Mouse (Mus musculus) midbrain, postnatal 0 days (tissue): ENCODE data around the gene Rnft2. TPM values are rescaled to one million over a fixed set of nuclear protein-coding genes. Genes with fewer than 3 reads are reported as not detected.

Source experiments
- ATAC-seq: fragments of 200-750 bp; cut with Nextera tagmentation; 2 replicates; pipeline ENCODE4 v1.8.0; 2017; ENCODE audit warnings: moderate number of reproducible peaks, mild to moderate bottlenecking, moderate TSS enrichment, moderate library complexity; ENCODE audit not compliant: low FRiP score
- DNase-seq: peaks from one replicate; pipeline ENCODE4 v3.0.0-alpha.2; 2015; ENCODE audit warnings: low spot score
- H3K27ac ChIP-seq: fragments of 300-500 bp; sonication (generic); 2 replicates; pipeline ENCODE4 v1.5.1; 2014; ENCODE audit warnings: low read depth, mild to moderate bottlenecking, low read length, mixed read lengths
- H3K27me3 ChIP-seq: fragments of 300-500 bp; sonication (generic); 2 replicates; pipeline ENCODE4 v1.6.1; 2014; ENCODE audit warnings: low read length, control low read depth, mixed read lengths; ENCODE audit not compliant: insufficient read depth
- H3K36me3 ChIP-seq: fragments of 300-500 bp; sonication (generic); 2 replicates; pipeline ENCODE4 v1.6.1; 2014; ENCODE audit warnings: low read length, control low read depth, mixed read lengths; ENCODE audit not compliant: insufficient read depth
- H3K4me1 ChIP-seq: fragments of 300-500 bp; sonication (generic); 2 replicates; pipeline ENCODE4 v1.6.1; 2014; ENCODE audit warnings: mild to moderate bottlenecking, control low read depth, antibody characterized with exemption, low read length, mixed read lengths; ENCODE audit not compliant: insufficient read depth
- H3K4me2 ChIP-seq: fragments of 300-500 bp; sonication (generic); 2 replicates; pipeline ENCODE4 v1.6.1; 2014; ENCODE audit warnings: low read depth, mild to moderate bottlenecking, low read length, mixed read lengths; ENCODE audit not compliant: poor library complexity, severe bottlenecking
- H3K4me3 ChIP-seq: fragments of 300-500 bp; sonication (generic); 2 replicates; pipeline ENCODE4 v1.5.1; 2014; ENCODE audit warnings: low read depth, mild to moderate bottlenecking, low read length, moderate library complexity
- H3K9ac ChIP-seq: fragments of 300-500 bp; sonication (generic); replicated peaks from 2 replicates; pipeline ENCODE4 v1.6.1; 2014; ENCODE audit warnings: mild to moderate bottlenecking, low read length, moderate library complexity, mixed read lengths; ENCODE audit not compliant: poor library complexity, severe bottlenecking
- H3K9me3 ChIP-seq: fragments of 300-500 bp; sonication (generic); 2 replicates; pipeline ENCODE4 v1.6.1; 2016; ENCODE audit warnings: low read length, control low read depth
- CTCF ChIP-seq: IDR thresholded peaks from 2 replicates; pipeline ENCODE4 v1.5.1; 2016; ENCODE audit warnings: antibody characterized with exemption, mild to moderate bottlenecking
- WGBS: fragments of 180-500 bp; shearing (Covaris S2); extraction: QIAGEN DNeasy Blood & Tissue Kit; methylation state at CpG from one replicate; pipeline ENCODE4 v1.1.7; 2014; 5-methylcytosine and 5-hydroxymethylcytosine counted together
- polyA plus RNA-seq: library from polyadenylated mRNA; unstranded; fragments of >200 nt; fragmentation: Nextera tagmentation; extraction: Ambion mirVana; gene quantifications from 2 replicates; pipeline ENCODE4 v1.2.1, GENCODE M21; 2015
- total RNA-seq: library from RNA; depleted of rRNA; stranded (reverse); fragments of >200 nt; gene quantifications from 2 replicates; pipeline ENCODE4 v1.2.3, GENCODE M21; 2014

The Rnft2 gene
- total and polyA plus RNA-seq, 2 experiments from 2014 or later: 14.3 to 125 TPM

GRCm38 (mm10) chr5:118276711-118277110, 31.8 kb upstream of the Rnft2 start:
- no peak for TF ChIP-seq CTCF
- Histone ChIP-seq H3K9me3 (no peaks in the 10 kb centered on the region), H3K4me2 (no peak overlapping the region), H3K4me3 (no peak overlapping the region), H3K9ac (no peak overlapping the region), H3K36me3 (no peaks in the 10 kb centered on the region), H3K27me3 (0 out of 2 replicates have a peak, but pooled peaks cover 4% of the 10 kb centered on the region), H3K27ac (no peak overlapping the region), H3K4me1 (peaks cover 10% of the 10 kb centered on the region; the same call in 1 of the 2 replicates)
- no peak for ATAC-seq
- 27% methylated on average over 8 of the region's 8 CpGs for WGBS
- peak; percentile 57 for DNase-seq

DNA sequence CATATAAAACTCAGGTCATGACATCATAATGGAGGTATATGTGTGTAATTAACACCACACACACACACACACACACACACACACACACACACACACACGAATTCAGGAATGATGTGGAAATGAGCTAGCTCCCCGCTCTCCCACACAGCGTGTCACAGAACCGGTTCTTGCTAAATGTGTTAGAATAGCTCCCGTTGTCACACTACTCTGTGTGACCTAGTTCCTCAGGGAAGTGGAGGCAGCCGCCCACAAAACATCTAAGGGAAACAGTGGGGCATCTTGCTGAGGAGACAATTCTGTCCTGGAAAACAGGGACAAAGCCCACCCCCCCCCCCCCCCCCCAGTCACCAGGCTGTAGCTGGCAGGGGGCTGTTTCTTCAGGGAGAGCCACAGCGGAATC, 31.4 kb upstream of the Rnft2 start:
- WGBS: 25% methylated on average over 7 of the region's 7 CpGs
- no peak for ATAC-seq
- H3K27ac ChIP-seq: no peak overlapping the region
- no peak for DNase-seq
- no peak overlapping the region for H3K4me2 ChIP-seq
- H3K4me3 ChIP-seq: no peak overlapping the region
- 0 out of 2 replicates have a peak, but pooled peaks cover 4% of the 10 kb centered on the region for H3K27me3 ChIP-seq
- H3K9ac ChIP-seq: no peak overlapping the region
- TF ChIP-seq CTCF: no peak
- H3K4me1 ChIP-seq: peaks cover 10% of the 10 kb centered on the region; the same call in 1 of the 2 replicates
- H3K36me3 ChIP-seq: no peaks in the 10 kb centered on the region
- H3K9me3 ChIP-seq: no peaks in the 10 kb centered on the region

DNA sequence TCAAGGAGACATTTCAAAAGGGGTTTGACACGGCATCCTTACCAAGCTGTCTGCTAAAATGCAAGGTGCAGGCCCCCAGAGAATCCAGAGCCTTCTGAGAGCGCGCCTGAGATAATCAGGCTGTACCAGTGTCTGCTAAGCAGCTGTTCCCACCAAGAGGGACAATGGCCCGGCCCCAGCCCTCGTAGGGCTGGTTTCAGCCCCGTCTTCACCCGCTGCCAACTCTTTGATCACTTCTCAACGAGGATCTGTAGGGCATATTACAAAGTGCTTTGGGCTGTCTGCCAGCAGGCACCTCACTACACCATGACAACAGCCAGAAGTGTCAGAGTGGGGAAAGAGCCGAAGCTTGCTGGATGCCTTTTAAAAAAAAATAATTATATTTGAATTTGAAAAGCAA, 29.6 kb upstream of the Rnft2 start:
- Histone ChIP-seq H3K4me2 (peak overlapping the region; percentile 28; the same call in 1 of the 2 replicates), H3K27me3 (0 out of 2 replicates have a peak, but pooled peaks cover 4% of the 10 kb centered on the region), H3K36me3 (no peaks in the 10 kb centered on the region), H3K9ac (no peak overlapping the region), H3K4me3 (no peak overlapping the region), H3K4me1 (peaks cover 10% of the 10 kb centered on the region; the same call in 1 of the 2 replicates), H3K27ac (peak overlapping the region; percentile 38; the same call in 1 of the 2 replicates), H3K9me3 (no peaks in the 10 kb centered on the region)
- ATAC-seq (peak; percentile 59), DNase-seq (peak; percentile 86)
- WGBS: 8% methylated on average over 9 of the region's 9 CpGs
- TF ChIP-seq CTCF: no peak

- Histone ChIP-seq H3K36me3 (no peaks in the 10 kb centered on the region), H3K4me2 (no peak overlapping the region), H3K9ac (no peak overlapping the region), H3K27me3 (0 out of 2 replicates have a peak, but pooled peaks cover 4% of the 10 kb centered on the region), H3K27ac (no peak overlapping the region), H3K4me3 (no peak overlapping the region), H3K9me3 (no peaks in the 10 kb centered on the region), H3K4me1 (peaks cover 13% of the 10 kb centered on the region; the same call in 1 of the 2 replicates)
- 52% methylated on average over 7 of the region's 7 CpGs for WGBS
- no peak for DNase-seq
- TF ChIP-seq CTCF: no peak
- ATAC-seq: no peak
Measured at GRCm38 (mm10) chr5:118273446-118273845, 28.5 kb upstream of the Rnft2 start.

GRCm38 (mm10) chr5:118271449-118272110, 26.7 kb upstream of the Rnft2 start:
- Histone ChIP-seq H3K27me3 (0 out of 2 replicates have a peak, but pooled peaks cover 4% of the 10 kb centered on the region), H3K27ac (no peak overlapping the region), H3K4me3 (no peak overlapping the region), H3K9me3 (no peaks in the 10 kb centered on the region), H3K9ac (no peak overlapping the region), H3K36me3 (no peaks in the 10 kb centered on the region), H3K4me2 (no peak overlapping the region), H3K4me1 (peaks cover 13% of the 10 kb centered on the region; the same call in 1 of the 2 replicates)
- ATAC-seq (no peak), DNase-seq (no peak)
- no peak for TF ChIP-seq CTCF
- 76% methylated on average over 10 of the region's 10 CpGs for WGBS

- peak overlapping the region; percentile 22; the same call in 1 of the 2 replicates for H3K4me3 ChIP-seq
- peak; percentile 93 for TF ChIP-seq CTCF
Measured at GRCm38 (mm10) chr5:118268987-118269386, 24.1 kb upstream of the Rnft2 start.

More at GRCm38 (mm10) chr5:118268987-118269386, 24.1 kb upstream of the Rnft2 start:
- 1% methylated on average over 13 of the region's 13 CpGs for WGBS
- Histone ChIP-seq H3K4me1 (peaks cover 7% of the 10 kb centered on the region; the same call in 1 of the 2 replicates), H3K4me2 (peak overlapping the region; percentile 48), H3K9ac (no peak overlapping the region; the same call in 1 of the 2 replicates), H3K36me3 (peaks cover 3% of the 10 kb centered on the region; the same call in 1 of the 2 replicates), H3K27me3 (0 out of 2 replicates have a peak, but pooled peaks cover 4% of the 10 kb centered on the region), H3K27ac (no peak overlapping the region), H3K9me3 (no peaks in the 10 kb centered on the region)
- ATAC-seq: peak; percentile 77
- DNase-seq: peak; percentile 91
